Mouse (Mus musculus): Measurements from ENCODE around the gene Thumpd3. TPM values are rescaled to one million over a fixed set of nuclear protein-coding genes. Genes with fewer than 3 reads are reported as not detected.

Thumpd3 gene
- 50.4 and 52.9 TPM in 2 replicates for polyA plus RNA-seq (2014; fragmentation: Nextera tagmentation; extraction: Ambion mirVana)

GRCm38 (mm10) chr6:113046041-113046975, at the start of gene Thumpd3:
Gene Thumpd3 (plus strand): TSS chr6:113046225.
- Histone ChIP-seq H3K4me3 (ENCODE audit: low read depth, low read length) (peak within 1 kb of the TSS; percentile 85), H3K4me1 (ENCODE audit: control insufficient read depth, insufficient read depth, low read length) (peaks cover 5% of the 10 kb centered on the region), H3K9ac (ENCODE audit: low read length) (peak within 1 kb of the TSS; percentile 81), H3K27me3 (ENCODE audit: control insufficient read depth, insufficient read depth, low read length) (no peaks in the 10 kb centered on the region), H3K36me3 (ENCODE audit: control insufficient read depth, insufficient read depth, low read length) (peaks cover 3% of the 10 kb centered on the region), H3K4me2 (ENCODE audit: low read depth) (peak within 1 kb of the TSS; percentile 95), H3K9me3 (ENCODE audit: control insufficient read depth, low read length) (no peaks in the 10 kb centered on the region), H3K27ac (ENCODE audit: low read depth, low read length) (peak within 1 kb of the TSS; percentile 80)
- ATAC-seq (ENCODE audit: insufficient read depth, low FRiP score, low TSS enrichment) (peak; percentile 100), DNase-seq (ENCODE audit: low spot score) (peak; percentile 99)
- under 1% methylated on average over 59 of the region's 59 CpGs for WGBS

- H3K27me3 ChIP-seq (ENCODE audit: control insufficient read depth, insufficient read depth, low read length) = no peaks in the 10 kb centered on the region
- no peaks in the 10 kb centered on the region for H3K9me3 ChIP-seq (ENCODE audit: control insufficient read depth, low read length)
- no peak overlapping the region for H3K27ac ChIP-seq (ENCODE audit: low read depth, low read length)
- H3K9ac ChIP-seq (ENCODE audit: low read length) = no peak overlapping the region
- no peak overlapping the region for H3K4me2 ChIP-seq (ENCODE audit: low read depth)
- no peaks in the 10 kb centered on the region for H3K36me3 ChIP-seq (ENCODE audit: control insufficient read depth, insufficient read depth, low read length)
- H3K4me3 ChIP-seq (ENCODE audit: low read depth, low read length) = no peak overlapping the region
- DNase-seq (ENCODE audit: low spot score) (no peak), ATAC-seq (ENCODE audit: insufficient read depth, low FRiP score, low TSS enrichment) (no peak)
- WGBS = 45% methylated on average over 2 of the region's 2 CpGs
- H3K4me1 ChIP-seq (ENCODE audit: control insufficient read depth, insufficient read depth, low read length) = no peaks in the 10 kb centered on the region; the same call in 1 of the 2 replicates
Measured at GRCm38 (mm10) chr6:112999199-112999598, 46.8 kb upstream of the Thumpd3 start.

GRCm38 (mm10) chr6:113000666-113001287, 45.2 kb upstream of the Thumpd3 start:
- H3K9ac ChIP-seq (ENCODE audit: low read length) = peak overlapping the region; percentile 16; the same call in 1 of the 2 replicates
- no peak overlapping the region for H3K4me2 ChIP-seq (ENCODE audit: low read depth)
- H3K4me3 ChIP-seq (ENCODE audit: low read depth, low read length) = no peak overlapping the region
- no peaks in the 10 kb centered on the region for H3K9me3 ChIP-seq (ENCODE audit: control insufficient read depth, low read length)
- WGBS = 44% methylated on average over 11 of the region's 11 CpGs
- ATAC-seq (ENCODE audit: insufficient read depth, low FRiP score, low TSS enrichment) (peak; percentile 88), DNase-seq (ENCODE audit: low spot score) (peak; percentile 88)
- no peak overlapping the region for H3K27ac ChIP-seq (ENCODE audit: low read depth, low read length)
- no peaks in the 10 kb centered on the region for H3K27me3 ChIP-seq (ENCODE audit: control insufficient read depth, insufficient read depth, low read length)
- H3K4me1 ChIP-seq (ENCODE audit: control insufficient read depth, insufficient read depth, low read length) = no peaks in the 10 kb centered on the region; the same call in 1 of the 2 replicates
- H3K36me3 ChIP-seq (ENCODE audit: control insufficient read depth, insufficient read depth, low read length) = no peaks in the 10 kb centered on the region

- WGBS = 78% methylated on average over 12 of the region's 12 CpGs
- DNase-seq (ENCODE audit: low spot score) = no peak
- ATAC-seq (ENCODE audit: insufficient read depth, low FRiP score, low TSS enrichment) = no peak
- Histone ChIP-seq H3K36me3 (ENCODE audit: control insufficient read depth, insufficient read depth, low read length) (no peaks in the 10 kb centered on the region), H3K9me3 (ENCODE audit: control insufficient read depth, low read length) (no peaks in the 10 kb centered on the region), H3K4me3 (ENCODE audit: low read depth, low read length) (no peak overlapping the region), H3K4me2 (ENCODE audit: low read depth) (no peak overlapping the region), H3K27me3 (ENCODE audit: control insufficient read depth, insufficient read depth, low read length) (no peaks in the 10 kb centered on the region), H3K27ac (ENCODE audit: low read depth, low read length) (no peak overlapping the region), H3K9ac (ENCODE audit: low read length) (no peak overlapping the region), H3K4me1 (ENCODE audit: control insufficient read depth, insufficient read depth, low read length) (no peaks in the 10 kb centered on the region; the same call in 1 of the 2 replicates)
Measured at GRCm38 (mm10) chr6:113001719-113002118, 44.3 kb upstream of the Thumpd3 start.

GRCm38 (mm10) chr6:113003313-113004111, 42.5 kb upstream of the Thumpd3 start:
- no peak for DNase-seq (ENCODE audit: low spot score)
- H3K36me3 ChIP-seq (ENCODE audit: control insufficient read depth, insufficient read depth, low read length) = no peaks in the 10 kb centered on the region
- H3K4me2 ChIP-seq (ENCODE audit: low read depth) = no peak overlapping the region
- H3K9me3 ChIP-seq (ENCODE audit: control insufficient read depth, low read length) = no peaks in the 10 kb centered on the region
- H3K4me1 ChIP-seq (ENCODE audit: control insufficient read depth, insufficient read depth, low read length) = no peaks in the 10 kb centered on the region; the same call in 1 of the 2 replicates
- no peak overlapping the region for H3K9ac ChIP-seq (ENCODE audit: low read length)
- H3K4me3 ChIP-seq (ENCODE audit: low read depth, low read length) = no peak overlapping the region
- 88% methylated on average over 10 of the region's 10 CpGs for WGBS
- H3K27ac ChIP-seq (ENCODE audit: low read depth, low read length) = no peak overlapping the region
- no peak for ATAC-seq (ENCODE audit: insufficient read depth, low FRiP score, low TSS enrichment)
- H3K27me3 ChIP-seq (ENCODE audit: control insufficient read depth, insufficient read depth, low read length) = no peaks in the 10 kb centered on the region

- Histone ChIP-seq H3K9ac (ENCODE audit: low read length) (no peak overlapping the region), H3K4me3 (ENCODE audit: low read depth, low read length) (no peak overlapping the region), H3K36me3 (ENCODE audit: control insufficient read depth, insufficient read depth, low read length) (no peaks in the 10 kb centered on the region), H3K4me1 (ENCODE audit: control insufficient read depth, insufficient read depth, low read length) (peaks cover 4% of the 10 kb centered on the region; the same call in 1 of the 2 replicates), H3K9me3 (ENCODE audit: control insufficient read depth, low read length) (no peaks in the 10 kb centered on the region), H3K4me2 (ENCODE audit: low read depth) (no peak overlapping the region), H3K27me3 (ENCODE audit: control insufficient read depth, insufficient read depth, low read length) (no peaks in the 10 kb centered on the region), H3K27ac (ENCODE audit: low read depth, low read length) (no peak overlapping the region)
- WGBS = 75% methylated on average over 2 of the region's 2 CpGs
- DNase-seq (ENCODE audit: low spot score) (no peak), ATAC-seq (ENCODE audit: insufficient read depth, low FRiP score, low TSS enrichment) (no peak)
Measured at GRCm38 (mm10) chr6:113006833-113007232, 39.2 kb upstream of the Thumpd3 start.

- Histone ChIP-seq H3K4me3 (ENCODE audit: low read depth, low read length) (no peak overlapping the region), H3K27ac (ENCODE audit: low read depth, low read length) (peak overlapping the region; percentile 71), H3K9ac (ENCODE audit: low read length) (no peak overlapping the region), H3K36me3 (ENCODE audit: control insufficient read depth, insufficient read depth, low read length) (no peaks in the 10 kb centered on the region), H3K9me3 (ENCODE audit: control insufficient read depth, low read length) (no peaks in the 10 kb centered on the region), H3K27me3 (ENCODE audit: control insufficient read depth, insufficient read depth, low read length) (no peaks in the 10 kb centered on the region), H3K4me2 (ENCODE audit: low read depth) (no peak overlapping the region), H3K4me1 (ENCODE audit: control insufficient read depth, insufficient read depth, low read length) (peaks cover 6% of the 10 kb centered on the region; the same call in 1 of the 2 replicates)
- 61% methylated on average over 2 of the region's 2 CpGs for WGBS
- DNase-seq (ENCODE audit: low spot score) = no peak
- ATAC-seq (ENCODE audit: insufficient read depth, low FRiP score, low TSS enrichment) = no peak
Measured at GRCm38 (mm10) chr6:113011886-113012285, 34.1 kb upstream of the Thumpd3 start.

GRCm38 (mm10) chr6:113012495-113012941, 33.5 kb upstream of the Thumpd3 start:
- Histone ChIP-seq H3K4me1 (ENCODE audit: control insufficient read depth, insufficient read depth, low read length) (peaks cover 6% of the 10 kb centered on the region; the same call in 1 of the 2 replicates), H3K4me2 (ENCODE audit: low read depth) (no peak overlapping the region), H3K9ac (ENCODE audit: low read length) (peak overlapping the region; percentile 1; the same call in 1 of the 2 replicates), H3K27me3 (ENCODE audit: control insufficient read depth, insufficient read depth, low read length) (no peaks in the 10 kb centered on the region), H3K27ac (ENCODE audit: low read depth, low read length) (peak overlapping the region; percentile 71), H3K36me3 (ENCODE audit: control insufficient read depth, insufficient read depth, low read length) (no peaks in the 10 kb centered on the region), H3K4me3 (ENCODE audit: low read depth, low read length) (no peak overlapping the region), H3K9me3 (ENCODE audit: control insufficient read depth, low read length) (no peaks in the 10 kb centered on the region)
- peak; percentile 75 for ATAC-seq (ENCODE audit: insufficient read depth, low FRiP score, low TSS enrichment)
- DNase-seq (ENCODE audit: low spot score) = peak; percentile 62
- 19% methylated on average over 6 of the region's 6 CpGs for whole genome bisulfite sequencing

Data from neural tube, embryonic 11.5 days (tissue).